Mouse (Mus musculus): ENCODE data around the gene Plppr3.
A peak's percentile ranks its signal among the peaks of the same experiment; 100 is the strongest.

The Plppr3 gene

DNA sequence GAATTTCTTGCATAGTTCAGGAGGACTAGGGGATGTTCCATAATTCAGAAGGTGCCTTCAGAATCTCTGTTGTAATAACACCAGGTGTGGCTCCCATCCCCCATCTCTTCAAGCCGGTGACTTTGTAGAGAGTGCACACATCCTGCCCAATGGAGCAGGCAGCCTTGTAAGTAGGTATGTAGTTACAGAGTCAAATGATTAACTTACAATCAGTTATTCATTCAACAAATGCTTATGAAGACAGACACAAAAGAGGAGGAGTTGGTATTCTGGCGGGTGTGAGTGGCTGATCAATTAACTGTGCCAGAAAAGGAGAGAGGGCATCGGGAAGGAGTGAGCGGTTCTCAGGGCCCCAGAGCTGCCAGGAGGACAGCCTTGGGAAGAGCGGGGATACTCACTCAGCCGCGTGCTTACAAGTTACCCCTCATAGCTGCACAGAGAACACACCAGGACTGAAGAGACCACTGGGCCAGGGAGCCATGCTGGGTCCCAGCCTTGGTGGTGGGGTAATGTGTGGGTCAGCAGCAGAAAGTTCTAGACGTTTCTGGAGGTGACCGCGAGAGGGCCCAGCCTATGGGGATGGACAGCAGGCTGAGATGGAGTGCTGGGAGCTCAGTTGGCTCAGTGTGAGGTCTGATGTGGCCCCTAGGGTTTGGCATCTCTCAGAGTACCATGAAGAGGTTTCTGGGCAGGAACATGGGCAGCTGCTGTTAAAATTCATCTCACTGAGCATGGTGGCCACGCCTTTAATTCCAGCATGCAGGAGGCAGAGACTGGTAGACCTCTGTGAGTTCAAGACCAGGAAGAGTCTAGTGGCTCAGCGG lies 58.6 kb downstream of the Plppr3 start:
- peak; percentile 73 for DNase-seq

DNA sequence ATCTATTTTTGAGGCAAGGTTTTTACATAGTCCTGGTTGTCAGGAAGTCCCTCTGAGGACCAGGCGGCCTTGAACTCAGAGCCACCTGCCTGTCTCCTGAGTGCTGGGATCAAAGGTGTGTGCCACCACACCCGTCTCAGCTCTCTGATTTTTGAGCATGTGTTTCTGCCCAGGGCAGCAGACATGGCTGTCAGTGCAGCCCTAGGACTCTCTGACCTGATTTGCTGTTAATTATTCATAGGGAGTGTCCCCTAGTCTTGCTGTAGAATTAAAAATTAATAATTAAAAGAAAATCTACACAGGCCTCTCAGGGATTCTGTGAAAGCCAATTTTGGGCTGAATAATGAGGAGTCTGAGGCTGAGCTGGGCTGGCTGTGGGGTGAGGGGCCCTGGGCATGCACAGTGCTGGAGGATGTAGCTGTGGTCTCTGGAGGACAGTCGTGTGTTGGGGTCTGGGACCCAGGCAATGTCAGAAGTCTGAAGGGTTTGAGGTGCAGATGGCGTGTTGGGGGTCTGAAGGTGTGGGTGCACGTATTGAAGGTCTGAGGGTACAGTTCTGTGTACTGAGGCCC lies 60.1 kb downstream of the Plppr3 start:
- peak; percentile 57 for DNase-seq

DNA sequence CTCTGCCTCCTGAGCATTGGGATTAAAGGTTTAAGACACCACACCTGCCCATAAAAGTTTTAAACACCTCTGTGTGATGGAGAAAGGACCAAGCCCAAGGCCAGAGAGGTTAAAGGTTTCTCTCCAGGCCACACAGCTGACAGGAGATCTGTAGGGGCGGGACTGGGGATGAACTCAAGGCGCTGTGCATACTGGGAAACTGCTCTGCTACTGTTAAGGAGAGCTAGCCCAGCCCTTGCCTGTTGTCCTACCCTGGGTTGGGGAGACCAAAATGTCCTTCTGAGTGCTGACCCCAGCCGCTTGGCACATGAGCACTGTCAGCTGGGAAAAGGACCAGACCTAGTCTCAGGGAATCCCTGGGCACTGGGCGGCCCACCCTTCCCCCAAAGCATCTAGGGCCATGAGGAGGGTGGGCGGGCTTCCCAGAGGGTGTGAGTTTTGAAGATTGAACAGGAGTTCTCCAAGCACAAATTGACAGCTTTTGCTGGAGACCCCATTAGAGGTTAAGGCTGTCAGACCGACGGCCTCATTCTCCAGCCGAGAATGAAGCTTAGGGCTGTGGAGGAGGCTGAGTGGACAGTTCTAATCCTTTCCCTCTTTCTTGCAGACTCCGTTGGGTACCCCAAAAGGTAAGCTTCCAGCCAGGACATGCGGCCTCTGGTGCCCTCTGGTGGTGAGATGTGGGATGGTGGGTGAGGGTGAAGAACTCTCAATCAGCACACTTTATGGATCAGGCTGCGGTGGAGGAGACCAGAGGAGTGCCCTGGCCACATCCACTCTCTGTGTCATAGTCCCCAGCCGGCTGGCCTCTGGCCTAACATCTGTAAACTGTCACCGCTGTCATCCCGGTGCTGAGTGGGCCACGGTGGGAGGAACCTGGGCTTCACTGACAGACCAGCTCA lies 62.4 kb downstream of the Plppr3 start:
- peak; percentile 92 for DNase-seq
